Mouse (Mus musculus): ENCODE results near the gene Ube2n. TPM values are rescaled to one million over a fixed set of nuclear protein-coding genes. Genes with fewer than 3 reads are reported as not detected.

Ube2n gene
- total and polyA plus RNA-seq, 3 experiments: 80.6 to 571 (median 212) TPM

GRCm38 (mm10) chr10:95501463-95502081 lies 13.4 kb upstream of the Ube2n start, which contains the start of gene Mrpl42 (continued):
- TF ChIP-seq MXI1 (IDR thresholded peaks at IDR 0.05; ENCODE audit: low read depth, low read length): peak; percentile 93
- no peak for TF ChIP-seq RCOR1 (IDR thresholded peaks at IDR 0.05; ENCODE audit: low read depth, low read length)
- TF ChIP-seq EP300 (IDR thresholded peaks at IDR 0.05; ENCODE audit: low read depth in 1 of 2, low read length in 2 of 2): no peak

- peak overlapping the region; percentile 59 to 80 for H3K4me3 ChIP-seq (ENCODE audit: control insufficient read depth in 1 of 2, insufficient read depth in 1 of 2, low read depth in 2 of 2, low read length in 2 of 2)
- DNase-seq (ENCODE audit: low read depth, low spot score): peak; percentile 75
- no peaks in the 10 kb centered on the region for H3K27me3 ChIP-seq (ENCODE audit: control insufficient read depth in 1 of 2, insufficient read depth in 2 of 2, low read length in 2 of 2)
- H3K79me2 ChIP-seq (ENCODE audit: control insufficient read depth, insufficient read depth, low read length, poor library complexity): peaks cover 19% of the 10 kb centered on the region
- peak overlapping the region; percentile 65 for H3K9ac ChIP-seq (ENCODE audit: control insufficient read depth, low read depth, low read length, poor library complexity, severe bottlenecking)
- H3K9me3 ChIP-seq (replicated peaks; ENCODE audit: insufficient read depth, low read length): no peaks in the 10 kb centered on the region
- peaks cover 8 to 16% of the 10 kb centered on the region in 2 experiments for H3K4me1 ChIP-seq (ENCODE audit: control insufficient read depth in 1 of 2, insufficient read depth in 2 of 2, low read length in 2 of 2)
- H3K36me3 ChIP-seq (ENCODE audit: control insufficient read depth in 1 of 2, insufficient read depth in 2 of 2, low read length in 2 of 2): peaks cover 0 to 28% of the 10 kb centered on the region in 2 experiments; a peak in 2 of 4 replicates
- H3K27ac ChIP-seq (ENCODE audit: control insufficient read depth, low read depth, low read length): peak overlapping the region; percentile 39; the same call in 1 of the 2 replicates
- TF ChIP-seq RCOR1 (IDR thresholded peaks at IDR 0.05; ENCODE audit: low read depth, low read length) (no peak; the same call in 1 of the 2 replicates), ETS1 (IDR thresholded peaks at IDR 0.05; ENCODE audit: low read depth, low read length) (no peak), RAD21 (IDR thresholded peaks at IDR 0.05; ENCODE audit: low read depth, low read length) (no peak), ZC3H11A (IDR thresholded peaks at IDR 0.05; ENCODE audit: low read depth, low read length) (no peak), GATA1 (IDR thresholded peaks at IDR 0.05; ENCODE audit: low read depth, low read length) (0 out of 2 replicates have a peak, but pooled peaks have one; percentile 10), MXI1 (IDR thresholded peaks at IDR 0.05; ENCODE audit: low read depth, low read length) (peak; percentile 48; the same call in 1 of the 2 replicates), CTCF (IDR thresholded peaks at IDR 0.05 in 2 of 3, conservative IDR thresholded peaks at IDR 0.05 in 1 of 3; ENCODE audit: control insufficient read depth in 1 of 3, insufficient read depth in 1 of 3, low read depth in 2 of 3, low read length in 3 of 3, poor library complexity in 1 of 3, severe bottlenecking in 1 of 3) (no peak), MAZ (IDR thresholded peaks at IDR 0.05; ENCODE audit: low read depth, low read length) (no peak), TBP (IDR thresholded peaks at IDR 0.05; ENCODE audit: low read depth, low read length) (peak; percentile 78), SMC3 (IDR thresholded peaks at IDR 0.05; ENCODE audit: low read depth, low read length) (no peak), JUND (IDR thresholded peaks at IDR 0.05; ENCODE audit: low read depth, low read length) (no peak), MYC (IDR thresholded peaks at IDR 0.05; ENCODE audit: low read depth, low read length) (0 out of 2 replicates have a peak, but pooled peaks have one; percentile 42), GABPA (IDR thresholded peaks at IDR 0.05; ENCODE audit: low read depth, low read length) (no peak), ZKSCAN1 (IDR thresholded peaks at IDR 0.05; ENCODE audit: low read depth, low read length) (no peak), E2F4 (IDR thresholded peaks at IDR 0.05; ENCODE audit: borderline replicate concordance, low read depth, low read length) (no peak), UBTF (IDR thresholded peaks at IDR 0.05; ENCODE audit: borderline replicate concordance, insufficient read depth, low read depth, low read length) (no peak), EP300 (IDR thresholded peaks at IDR 0.05; ENCODE audit: low read depth in 1 of 2, low read length in 2 of 2) (no peak), TAL1 (IDR thresholded peaks at IDR 0.05; ENCODE audit: low read length) (no peak), USF1 (IDR thresholded peaks at IDR 0.05; ENCODE audit: low read depth, low read length) (peak; percentile 73), CHD2 (IDR thresholded peaks at IDR 0.05; ENCODE audit: low read length) (no peak), ZNF384 (IDR thresholded peaks at IDR 0.05; ENCODE audit: low read depth, low read length) (peak; percentile 81), USF2 (IDR thresholded peaks at IDR 0.05; ENCODE audit: borderline replicate concordance in 1 of 2, insufficient read depth in 1 of 2, low read depth in 1 of 2, low read length in 2 of 2) (no peak), POLR2A (IDR thresholded peaks at IDR 0.05; ENCODE audit: control insufficient read depth in 1 of 2, insufficient read depth in 1 of 2, low read depth in 1 of 2, low read length in 2 of 2, poor library complexity in 1 of 2) (peak in 1 of 2 experiments; percentile 75; a peak in 2 of 4 replicates), MAX (IDR thresholded peaks at IDR 0.05; ENCODE audit: low read length) (peak; percentile 14; the same call in 1 of the 2 replicates), KAT2A (conservative IDR thresholded peaks at IDR 0.05; ENCODE audit: low read depth, low read length) (no peak), NRF1 (IDR thresholded peaks at IDR 0.05; ENCODE audit: insufficient read depth, low read depth, low read length, poor library complexity, severe bottlenecking) (no peak), MYB (IDR thresholded peaks at IDR 0.05; ENCODE audit: low read depth, low read length) (no peak), MAFK (IDR thresholded peaks at IDR 0.05; ENCODE audit: borderline replicate concordance, low read depth, low read length) (no peak), POLR2AphosphoS2 (IDR thresholded peaks at IDR 0.05; ENCODE audit: low read length) (peak; percentile 33; the same call in 1 of the 2 replicates), ELF1 (IDR thresholded peaks at IDR 0.05; ENCODE audit: low read depth, low read length) (no peak), HCFC1 (IDR thresholded peaks at IDR 0.05; ENCODE audit: low read depth, low read length) (no peak; the same call in 1 of the 2 replicates), NELFE (IDR thresholded peaks at IDR 0.05; ENCODE audit: low read depth, low read length) (peak; percentile 68)
Observed at GRCm38 (mm10) chr10:95503443-95504235, 11.3 kb upstream of the Ube2n start.

All from MEL (cell line).